Mouse (Mus musculus) gastrocnemius, postnatal 14 days (tissue): ENCODE data around the gene Ube2m. TPM values are rescaled to one million over a fixed set of nuclear protein-coding genes. Genes with fewer than 3 reads are reported as not detected.
"Not testable (repeated sequence)": the region's sequence is repeated elsewhere in the genome, so short reads cannot be mapped to it uniquely, and the experiment has no call there.

Experiments used
- DNase-seq: peaks from one replicate; pipeline ENCODE4 v3.0.0; 2021; ENCODE audit warnings: mixed read lengths
- intact Hi-C: fragments of 180-260 bp; cut with DNase I; formaldehyde crosslinking; loops from one replicate; pipeline ENCODE4 v1.15.1; 2025; ENCODE audit warnings: low total_unique reads
- long read RNA-seq, 2 experiments: library from polyadenylated mRNA; stranded (forward); transcript quantifications; one replicate each; pipeline ENCODE4 v2.0.0; 2021
- total RNA-seq, 2 experiments: library from RNA; stranded (reverse); gene quantifications; 2 replicates each; pipeline ENCODE4 v1.2.3; 2021

The Ube2m gene
- total RNA-seq: 100 to 1,000 TPM; 141 to 149 TPM
- long read RNA-seq, experiment 1, transcript Ube2m-201 (6 exons, 1,472 nt): major isoform, 236 of 240 reads
- long read RNA-seq, experiment 1, partial matches to known transcripts: 0 of 240 reads
- long read RNA-seq, experiment 1, other reads (novel, unspliced or antisense): 3 of 240 reads
- long read RNA-seq, experiment 2, transcript Ube2m-201 (6 exons, 1,472 nt): major isoform, 233 of 239 reads
- long read RNA-seq, experiment 2, partial matches to known transcripts: 2 of 239 reads
- long read RNA-seq, experiment 2, other reads (novel, unspliced or antisense): 4 of 239 reads

GRCm38 (mm10) chr7:13037901-13038555, at the start of gene Ube2m:
Gene Ube2m (minus strand): TSS chr7:13038275.
- intact Hi-C loops: no loop called here
- DNase-seq: peak; percentile 98

- intact Hi-C loops: no loop called here
- no peak for DNase-seq
Measured at GRCm38 (mm10) chr7:13072293-13072692, 34.2 kb upstream of the Ube2m start.

- DNase-seq, intact Hi-C loops: not testable (repeated sequence)
Measured at GRCm38 (mm10) chr7:13063399-13063798, 25.3 kb upstream of the Ube2m start.

GRCm38 (mm10) chr7:13059536-13059935, 21.5 kb upstream of the Ube2m start:
- intact Hi-C loops: no loop called here
- DNase-seq: no peak

- intact Hi-C loops: no loop called here
- no peak for DNase-seq
Measured at GRCm38 (mm10) chr7:13056913-13057700, 19.0 kb upstream of the Ube2m start.

- intact Hi-C loops: loop anchor here (5.0 kb wide), 2 partner anchors 137 to 152 kb away; no protein-coding TSS in a partner anchor
- DNase-seq: peak; percentile 90
Measured at GRCm38 (mm10) chr7:13054287-13055010, 16.4 kb upstream of the Ube2m start, which contains the start of gene Mzf1. Gene Mzf1 (minus strand): TSS chr7:13054764.

GRCm38 (mm10) chr7:13053961-13054286, 15.8 kb upstream of the Ube2m start:
- intact Hi-C loops: loop anchor here (5.0 kb wide), 2 partner anchors 137 to 152 kb away; no protein-coding TSS in a partner anchor

GRCm38 (mm10) chr7:13053501-13053900, 15.4 kb upstream of the Ube2m start:
- no peak for DNase-seq
- intact Hi-C loops: loop anchor here (5.0 kb wide), 2 partner anchors 136 to 151 kb away; no protein-coding TSS in a partner anchor

More at GRCm38 (mm10) chr7:13053961-13054286, 15.8 kb upstream of the Ube2m start:
- DNase-seq: no peak

- no peak for DNase-seq
- intact Hi-C loops: loop anchor here (5.0 kb wide), 2 partner anchors 136 to 151 kb away; no protein-coding TSS in a partner anchor
Measured at GRCm38 (mm10) chr7:13053001-13053400, 14.9 kb upstream of the Ube2m start.

GRCm38 (mm10) chr7:13046084-13046483, 8.0 kb upstream of the Ube2m start:
- DNase-seq: no peak
- intact Hi-C loops: loop anchor here (5.0 kb wide), 1 partner anchor 39 kb away; no protein-coding TSS in a partner anchor

GRCm38 (mm10) chr7:13044254-13044625, 6.2 kb upstream of the Ube2m start:
- no peak for DNase-seq
- intact Hi-C loops: no loop called here

- intact Hi-C loops: no loop called here
- no peak for DNase-seq
Measured at GRCm38 (mm10) chr7:13043445-13044253, 5.6 kb upstream of the Ube2m start.

- intact Hi-C loops: no loop called here
Measured at GRCm38 (mm10) chr7:13043120-13043444, 5.0 kb upstream of the Ube2m start.

GRCm38 (mm10) chr7:13042511-13042910, 4.4 kb upstream of the Ube2m start:
- DNase-seq: no peak
- intact Hi-C loops: no loop called here

More at GRCm38 (mm10) chr7:13043120-13043444, 5.0 kb upstream of the Ube2m start:
- DNase-seq: no peak

GRCm38 (mm10) chr7:13041256-13041655, 3.2 kb upstream of the Ube2m start:
- intact Hi-C loops: no loop called here

GRCm38 (mm10) chr7:13039181-13039580, 1.1 kb upstream of the Ube2m start:
- intact Hi-C loops: no loop called here
- DNase-seq: no peak

More at GRCm38 (mm10) chr7:13041256-13041655, 3.2 kb upstream of the Ube2m start:
- DNase-seq: no peak

- intact Hi-C loops: no loop called here
- DNase-seq: no peak
Measured at GRCm38 (mm10) chr7:13038621-13039169, 620 bp upstream of the Ube2m start.

- intact Hi-C loops: no loop called here
- DNase-seq: peak; percentile 48
Measured at GRCm38 (mm10) chr7:13037366-13037765, 709 bp downstream of the Ube2m start.
